8 mouse cellular contexts compared by ENCODE assay signal in the genomic region with DNA sequence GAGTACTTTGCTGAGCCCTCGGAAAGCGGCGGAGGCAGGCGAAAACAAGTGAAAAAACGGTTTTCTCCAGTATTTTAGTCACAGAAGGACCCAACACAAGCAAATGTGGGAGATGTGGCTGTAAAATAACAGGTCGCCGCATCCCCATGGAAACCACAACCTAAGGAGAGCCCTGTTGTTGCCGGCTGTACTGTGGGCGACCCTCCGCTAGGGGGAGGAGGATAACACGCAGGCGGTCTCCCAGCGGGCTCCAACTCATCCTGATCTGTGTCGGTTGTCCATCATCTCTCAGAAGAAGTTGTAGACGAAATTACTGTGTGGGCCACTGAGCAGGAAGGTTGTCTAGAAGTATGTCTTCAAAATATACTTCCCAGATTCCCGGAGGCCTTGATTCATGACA. TPM values are rescaled to one million over a fixed set of nuclear protein-coding genes. Genes with fewer than 3 reads are reported as not detected.
DNase-seq lines count a peak whose midpoint lies in the region; ATAC-seq lines count a peak whose summit lies in the region.

No protein-coding gene starts in this region.

- H3K9me3 ChIP-seq in intestine, embryonic 15.5 days, result no peaks in the 10 kb centered on the region
- H3K9me3 ChIP-seq in midbrain, embryonic 12.5 days, result no peaks in the 10 kb centered on the region

- H3K4me3 ChIP-seq in intestine, embryonic 15.5 days (replicated peaks), result no peak overlapping the region
- no peak overlapping the region for H3K4me3 ChIP-seq in midbrain, embryonic 12.5 days

- H3K27me3 ChIP-seq in intestine, embryonic 15.5 days (replicated peaks), result no peaks in the 10 kb centered on the region
- H3K27me3 ChIP-seq in midbrain, embryonic 12.5 days, result peaks cover 24% of the 10 kb centered on the region

- ATAC-seq in intestine, embryonic 15.5 days, result 0 out of 2 replicates have a peak, but pooled peaks have one; percentile 29
- ATAC-seq in midbrain, embryonic 12.5 days (ENCODE audit: low FRiP score, low read depth), result peak; percentile 75; the same call in 1 of the 2 replicates

- WGBS in intestine, embryonic 15.5 days, result 10% methylated on average over 16 of the region's 16 CpGs
- WGBS in midbrain, embryonic 12.5 days, result 8% methylated on average over 16 of the region's 16 CpGs

- H3K4me2 ChIP-seq in intestine, embryonic 15.5 days (replicated peaks), result no peak overlapping the region
- peak overlapping the region; percentile 11; the same call in 1 of the 2 replicates for H3K4me2 ChIP-seq in midbrain, embryonic 12.5 days (replicated peaks)

- no peak overlapping the region for H3K27ac ChIP-seq in intestine, embryonic 15.5 days
- H3K27ac ChIP-seq in midbrain, embryonic 12.5 days (replicated peaks), result no peak overlapping the region

- no peak overlapping the region for H3K9ac ChIP-seq in intestine, embryonic 15.5 days
- no peak overlapping the region for H3K9ac ChIP-seq in midbrain, embryonic 12.5 days (replicated peaks)

- H3K4me1 ChIP-seq in intestine, embryonic 15.5 days (replicated peaks), result peaks cover 16% of the 10 kb centered on the region
- H3K4me1 ChIP-seq in midbrain, embryonic 12.5 days, result peaks cover 6% of the 10 kb centered on the region

- peak; percentile 63 for DNase-seq in T-cell, adult 2 months (ENCODE audit: low spot score)
- peak; percentile 88 for DNase-seq in embryo, embryonic 10 days (ENCODE audit: low spot score)
- DNase-seq in gastrocnemius, postnatal 36 days, result peak; percentile 69 to 78
- peak; percentile 72 to 78 for DNase-seq in left cerebral cortex, postnatal 25 days (ENCODE audit: low spot score in 2 of 2)
- peak; percentile 81 for DNase-seq in right cerebral cortex, postnatal 4 days
- DNase-seq in urinary bladder, postnatal 4 days (ENCODE audit: low spot score in 2 of 2), result peak; percentile 63 to 82

- intact Hi-C loops in gastrocnemius, postnatal 36 days (cut with DNase I), result loop anchor here (2.0 to 5.0 kb wide), 4 partner anchors 42 to 361 kb away; no protein-coding TSS in a partner anchor
- intact Hi-C loops in left cerebral cortex, postnatal 25 days (cut with DNase I), result loop anchor here (1.0 to 10.0 kb wide), 5 partner anchors 47 to 549 kb away; a partner anchor contains a TSS

- no peaks in the 10 kb centered on the region for H3K36me3 ChIP-seq in intestine, embryonic 15.5 days
- H3K36me3 ChIP-seq in midbrain, embryonic 12.5 days, result no peaks in the 10 kb centered on the region

RNA-seq across cellular contexts. Expression of a gene that starts 45.4 kb away (rescaled TPM):
- 10 to 100 TPM in 1 of 2 experiments, 1 to 10 TPM in 1; 9.1 to 11.5 TPM for total RNA-seq in gastrocnemius, postnatal 36 days (2021)
- polyA plus RNA-seq in intestine, embryonic 15.5 days (2015; fragmentation: Nextera tagmentation; extraction: Ambion mirVana), result 68.9 and 76.8 TPM in 2 replicates
- 1 to 10 TPM; 3.0 to 4.7 TPM for total RNA-seq in left cerebral cortex, postnatal 25 days (2021)
- polyA plus RNA-seq in midbrain, embryonic 12.5 days (2016; fragmentation: Nextera tagmentation; extraction: Ambion mirVana), result 48.7 and 60.8 TPM in 2 replicates
